In the genomic region with DNA sequence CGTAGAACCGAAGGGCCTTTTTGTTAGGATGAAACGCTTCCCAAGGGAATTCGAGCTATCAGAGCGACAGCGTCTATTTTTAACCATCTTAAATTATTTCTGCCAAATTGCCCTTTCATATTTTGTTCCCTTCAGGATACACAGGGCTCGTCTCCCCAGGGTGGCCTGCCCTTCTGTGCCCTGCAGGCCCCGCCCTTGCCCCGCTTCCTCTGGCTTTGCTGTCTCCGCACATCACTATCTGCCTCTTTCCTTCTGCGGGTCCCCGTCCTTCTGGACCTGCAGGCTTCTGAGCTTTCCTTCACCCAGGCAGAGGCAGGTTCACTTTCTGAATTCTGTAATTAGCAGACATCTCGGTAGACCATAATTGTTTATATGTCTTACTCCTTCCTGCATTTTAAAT, we compare ENCODE assay signal across 17 mouse cellular contexts. TPM values are rescaled to one million over a fixed set of nuclear protein-coding genes. Genes with fewer than 3 reads are reported as not detected.
DNase-seq lines count a peak whose midpoint lies in the region; ATAC-seq lines count a peak whose summit lies in the region.
"Had no signal": no experiment of that assay in that cellular context is flagged by ENCODE, and none has a peak within 500 bp of the region (broad histone marks: within the 10 kb centered on the region; RNA-seq: fewer than 3 reads in every experiment).

No protein-coding gene starts in this region.

- H3K4me3 ChIP-seq in heart, embryonic 10.5 days, result no peak overlapping the region
- no peak overlapping the region for H3K4me3 ChIP-seq in kidney, embryonic 15.5 days (replicated peaks)
- no peak overlapping the region for H3K4me3 ChIP-seq in neural tube, embryonic 13.5 days
- no peak overlapping the region for H3K4me3 ChIP-seq in limb, embryonic 15.5 days
- H3K4me3 ChIP-seq: embryonic facial prominence, embryonic 12.5 days had no signal

- H3K36me3 ChIP-seq in heart, embryonic 10.5 days, result peaks cover 19% of the 10 kb centered on the region
- H3K36me3 ChIP-seq in kidney, embryonic 15.5 days, result peaks cover 18% of the 10 kb centered on the region
- peaks cover 8% of the 10 kb centered on the region; the same call in 1 of the 2 replicates for H3K36me3 ChIP-seq in neural tube, embryonic 13.5 days
- H3K36me3 ChIP-seq in limb, embryonic 15.5 days, result 0 out of 2 replicates have a peak, but pooled peaks cover 13% of the 10 kb centered on the region

- no peak overlapping the region for H3K4me2 ChIP-seq in kidney, embryonic 15.5 days
- H3K4me2 ChIP-seq in neural tube, embryonic 13.5 days, result no peak overlapping the region
- no peak overlapping the region for H3K4me2 ChIP-seq in limb, embryonic 15.5 days
- H3K4me2 ChIP-seq: embryonic facial prominence, embryonic 12.5 days; midbrain, embryonic 11.5 days had no signal

- 81% methylated on average over 13 of the region's 13 CpGs for WGBS in heart, embryonic 10.5 days
- WGBS in kidney, embryonic 15.5 days, result 66% methylated on average over 13 of the region's 13 CpGs
- 69% methylated on average over 13 of the region's 13 CpGs for WGBS in neural tube, embryonic 13.5 days
- 79% methylated on average over 13 of the region's 13 CpGs for WGBS in limb, embryonic 15.5 days

- H3K9me3 ChIP-seq in heart, embryonic 10.5 days, result no peaks in the 10 kb centered on the region
- no peaks in the 10 kb centered on the region for H3K9me3 ChIP-seq in kidney, embryonic 15.5 days (replicated peaks)
- no peaks in the 10 kb centered on the region for H3K9me3 ChIP-seq in neural tube, embryonic 13.5 days
- no peaks in the 10 kb centered on the region for H3K9me3 ChIP-seq in limb, embryonic 15.5 days
- H3K9me3 ChIP-seq: embryonic facial prominence, embryonic 12.5 days had no signal

- H3K27ac ChIP-seq in heart, embryonic 10.5 days, result no peak overlapping the region
- H3K27ac ChIP-seq in kidney, embryonic 15.5 days, result peak overlapping the region; percentile 86
- H3K27ac ChIP-seq in neural tube, embryonic 13.5 days (replicated peaks), result no peak overlapping the region
- H3K27ac ChIP-seq in limb, embryonic 15.5 days, result peak overlapping the region; percentile 85
- H3K27ac ChIP-seq: hindbrain, postnatal 0 days had no signal

- ATAC-seq in kidney, embryonic 15.5 days (replicated peaks; ENCODE audit: low FRiP score), result no peak
- no peak for ATAC-seq in neural tube, embryonic 13.5 days (ENCODE audit: low read depth)
- ATAC-seq in limb, embryonic 15.5 days (ENCODE audit: insufficient number of reproducible peaks, low FRiP score, low TSS enrichment, low read depth), result no peak
- ATAC-seq: hindbrain, postnatal 0 days had no signal

- peaks cover 19% of the 10 kb centered on the region; the same call in 1 of the 2 replicates for H3K4me1 ChIP-seq in heart, embryonic 10.5 days
- H3K4me1 ChIP-seq in kidney, embryonic 15.5 days, result peaks cover 69% of the 10 kb centered on the region
- peaks cover 39% of the 10 kb centered on the region for H3K4me1 ChIP-seq in neural tube, embryonic 13.5 days (replicated peaks)
- H3K4me1 ChIP-seq in limb, embryonic 15.5 days, result peaks cover 43% of the 10 kb centered on the region

- H3K27me3 ChIP-seq in heart, embryonic 10.5 days (ENCODE audit: insufficient read depth, poor library complexity, severe bottlenecking), result no peaks in the 10 kb centered on the region
- no peaks in the 10 kb centered on the region for H3K27me3 ChIP-seq in kidney, embryonic 15.5 days
- no peaks in the 10 kb centered on the region for H3K27me3 ChIP-seq in neural tube, embryonic 13.5 days
- H3K27me3 ChIP-seq in limb, embryonic 15.5 days, result no peaks in the 10 kb centered on the region
- H3K27me3 ChIP-seq: embryonic facial prominence, embryonic 12.5 days had no signal

- peak; percentile 94 for DNase-seq in heart, adult 11 months
- no peak for DNase-seq in heart, embryonic 10.5 days (ENCODE audit: low spot score)
- DNase-seq in kidney, adult 18-20 months, result no peak
- no peak for DNase-seq in neural tube, embryonic 10.5 days (ENCODE audit: extremely low spot score, low spot score)
- no peak for DNase-seq in left cerebral cortex, adult 18-20 months (ENCODE audit: low spot score in 2 of 2)
- DNase-seq: adrenal gland, postnatal 10 days; B cell, adult 2 months; cerebellum, adult 11-12 months; cerebellum, postnatal 25 days; kidney, adult 11 months; right cerebral cortex, adult 18-20 months had no signal

- no peak overlapping the region for H3K9ac ChIP-seq in kidney, embryonic 15.5 days
- H3K9ac ChIP-seq in neural tube, embryonic 13.5 days, result 0 out of 2 replicates have a peak overlapping the region, but pooled peaks have one; percentile 17
- no peak overlapping the region for H3K9ac ChIP-seq in limb, embryonic 15.5 days
- H3K9ac ChIP-seq: embryonic facial prominence, embryonic 12.5 days had no signal

RNA-seq across cellular contexts. Expression of a gene that starts 22.6 kb away (rescaled TPM):
- polyA plus RNA-seq in heart, embryonic 10.5 days (2016; fragmentation: Nextera tagmentation; extraction: Ambion mirVana), result 129 and 153 TPM in 2 replicates
- polyA plus RNA-seq in kidney, embryonic 15.5 days (2015; fragmentation: Nextera tagmentation; extraction: Ambion mirVana), result 221 and 222 TPM in 2 replicates
- polyA plus RNA-seq in neural tube, embryonic 13.5 days (2015; fragmentation: Nextera tagmentation; extraction: Ambion mirVana), result 156 and 189 TPM in 2 replicates
- 180 and 188 TPM in 2 replicates for polyA plus RNA-seq in limb, embryonic 15.5 days (2015; fragmentation: Nextera tagmentation; extraction: Ambion mirVana)
- 100 to 1,000 TPM; 180 to 181 TPM for total RNA-seq in left cerebral cortex, adult 18-20 months (2021)

Comparison
In these comparisons a context has a peak if more than half of its experiments do, and no peak if none do; other contexts are left out.
1. H3K27ac ChIP-seq: peak in kidney, embryonic 15.5 days (single experiment) and limb, embryonic 15.5 days (single experiment); none in heart, embryonic 10.5 days (single experiment) and neural tube, embryonic 13.5 days (single experiment).